14 mouse cellular contexts compared by ENCODE assay signal in genomic region chr8:44817532-44818157, GRCm38 (mm10).
A peak's percentile ranks its signal among the peaks of the same experiment; 100 is the strongest.
DNase-seq lines count a peak whose midpoint lies in the region; ATAC-seq and TF ChIP-seq lines count a peak whose summit lies in the region.
"Had no signal": no experiment of that assay in that cellular context is flagged by ENCODE, and none has a peak within 500 bp of the region (broad histone marks: within the 10 kb centered on the region; RNA-seq: fewer than 3 reads in every experiment).

No protein-coding gene starts in this region.

- H3K27me3 ChIP-seq in hindbrain, embryonic 12.5 days, result no peaks in the 10 kb centered on the region
- no peaks in the 10 kb centered on the region for H3K27me3 ChIP-seq in hindbrain, embryonic 11.5 days (ENCODE audit: control insufficient read depth, insufficient read depth, low read length)
- no peaks in the 10 kb centered on the region for H3K27me3 ChIP-seq in midbrain, postnatal 0 days (ENCODE audit: insufficient read depth, low read length)
- no peaks in the 10 kb centered on the region for H3K27me3 ChIP-seq in midbrain, embryonic 10.5 days (ENCODE audit: low read depth, poor library complexity, severe bottlenecking)
- no peaks in the 10 kb centered on the region for H3K27me3 ChIP-seq in hindbrain, embryonic 15.5 days
- H3K27me3 ChIP-seq in stomach, postnatal 0 days (ENCODE audit: control insufficient read depth, insufficient read depth, low read length), result no peaks in the 10 kb centered on the region
- H3K27me3 ChIP-seq: intestine, embryonic 15.5 days; liver, embryonic 13.5 days; midbrain, embryonic 13.5 days had no signal

- TF ChIP-seq EP300 in stomach, postnatal 0 days (optimal IDR thresholded peaks at IDR 0.05), result no peak

- no peak for DNase-seq in hindbrain, embryonic 11.5 days (ENCODE audit: low spot score)
- peak; percentile 55 for DNase-seq in midbrain, postnatal 0 days (ENCODE audit: low spot score)
- no peak for DNase-seq in midbrain, embryonic 10.5 days (ENCODE audit: low spot score)
- no peak for DNase-seq in stomach, postnatal 0 days (ENCODE audit: low spot score)
- DNase-seq in thymus, postnatal 0 days (ENCODE audit: low spot score), result no peak
- DNase-seq in gastrocnemius, adult 8-10 months (ENCODE audit: low spot score in 2 of 2), result no peak
- DNase-seq: B cell, adult 2 months; liver, embryonic 13.5 days; thymus, adult 18-20 months had no signal

- no peaks in the 10 kb centered on the region for H3K9me3 ChIP-seq in hindbrain, embryonic 12.5 days (replicated peaks)
- no peaks in the 10 kb centered on the region for H3K9me3 ChIP-seq in hindbrain, embryonic 11.5 days (ENCODE audit: control insufficient read depth, low read length)
- no peaks in the 10 kb centered on the region for H3K9me3 ChIP-seq in midbrain, postnatal 0 days (ENCODE audit: low read length)
- no peaks in the 10 kb centered on the region for H3K9me3 ChIP-seq in midbrain, embryonic 10.5 days (replicated peaks)
- H3K9me3 ChIP-seq in hindbrain, embryonic 15.5 days, result no peaks in the 10 kb centered on the region
- no peaks in the 10 kb centered on the region for H3K9me3 ChIP-seq in stomach, postnatal 0 days (ENCODE audit: control insufficient read depth, low read length)
- H3K9me3 ChIP-seq: intestine, embryonic 15.5 days; liver, embryonic 13.5 days; midbrain, embryonic 13.5 days had no signal

- H3K4me2 ChIP-seq in hindbrain, embryonic 12.5 days (replicated peaks), result no peak overlapping the region
- H3K4me2 ChIP-seq in hindbrain, embryonic 11.5 days (replicated peaks; ENCODE audit: low read depth, low read length), result no peak overlapping the region
- no peak overlapping the region for H3K4me2 ChIP-seq in midbrain, postnatal 0 days (ENCODE audit: low read depth, low read length, poor library complexity, severe bottlenecking)
- H3K4me2 ChIP-seq in hindbrain, embryonic 15.5 days, result no peak overlapping the region
- no peak overlapping the region for H3K4me2 ChIP-seq in stomach, postnatal 0 days (replicated peaks; ENCODE audit: low read depth)
- H3K4me2 ChIP-seq: heart, embryonic 11.5 days; intestine, embryonic 15.5 days; liver, embryonic 13.5 days; midbrain, embryonic 13.5 days had no signal

- ATAC-seq in hindbrain, embryonic 12.5 days (ENCODE audit: low FRiP score), result peak; percentile 77
- ATAC-seq in hindbrain, embryonic 11.5 days (ENCODE audit: low FRiP score), result no peak
- ATAC-seq in midbrain, postnatal 0 days (ENCODE audit: low FRiP score), result no peak; the same call in 1 of the 2 replicates
- ATAC-seq in hindbrain, embryonic 15.5 days (ENCODE audit: low FRiP score, low read depth), result peak; percentile 73; the same call in 1 of the 2 replicates
- ATAC-seq in stomach, postnatal 0 days (ENCODE audit: low FRiP score, low TSS enrichment), result peak; percentile 65; the same call in 1 of the 2 replicates
- ATAC-seq: intestine, embryonic 15.5 days; midbrain, embryonic 13.5 days had no signal

- 73% methylated on average over 13 of the region's 13 CpGs for WGBS in hindbrain, embryonic 12.5 days
- 81% methylated on average over 13 of the region's 13 CpGs for WGBS in hindbrain, embryonic 11.5 days
- WGBS in midbrain, postnatal 0 days, result 78% methylated on average over 13 of the region's 13 CpGs
- 92% methylated on average over 13 of the region's 13 CpGs for WGBS in midbrain, embryonic 10.5 days
- 70% methylated on average over 13 of the region's 13 CpGs for WGBS in hindbrain, embryonic 15.5 days
- WGBS in stomach, postnatal 0 days, result 46% methylated on average over 13 of the region's 13 CpGs

- no peak overlapping the region for H3K27ac ChIP-seq in hindbrain, embryonic 12.5 days
- H3K27ac ChIP-seq in hindbrain, embryonic 11.5 days (ENCODE audit: low read depth, low read length), result no peak overlapping the region
- no peak overlapping the region for H3K27ac ChIP-seq in midbrain, postnatal 0 days (ENCODE audit: low read depth, low read length)
- no peak overlapping the region for H3K27ac ChIP-seq in midbrain, embryonic 10.5 days (replicated peaks)
- no peak overlapping the region for H3K27ac ChIP-seq in hindbrain, embryonic 15.5 days (replicated peaks)
- H3K27ac ChIP-seq in stomach, postnatal 0 days (replicated peaks), result no peak overlapping the region
- H3K27ac ChIP-seq: intestine, embryonic 15.5 days; liver, embryonic 13.5 days; midbrain, embryonic 13.5 days had no signal

- H3K4me3 ChIP-seq in hindbrain, embryonic 12.5 days, result no peak overlapping the region
- H3K4me3 ChIP-seq in hindbrain, embryonic 11.5 days (ENCODE audit: low read depth, low read length), result no peak overlapping the region
- no peak overlapping the region for H3K4me3 ChIP-seq in midbrain, postnatal 0 days (ENCODE audit: low read depth, low read length)
- no peak overlapping the region for H3K4me3 ChIP-seq in midbrain, embryonic 10.5 days
- H3K4me3 ChIP-seq in hindbrain, embryonic 15.5 days, result no peak overlapping the region
- no peak overlapping the region for H3K4me3 ChIP-seq in stomach, postnatal 0 days (ENCODE audit: low read depth, low read length)
- H3K4me3 ChIP-seq: intestine, embryonic 15.5 days; liver, embryonic 13.5 days; midbrain, embryonic 13.5 days had no signal

- H3K4me1 ChIP-seq in hindbrain, embryonic 12.5 days, result no peaks in the 10 kb centered on the region
- no peaks in the 10 kb centered on the region for H3K4me1 ChIP-seq in hindbrain, embryonic 11.5 days (replicated peaks; ENCODE audit: control insufficient read depth, insufficient read depth, low read length)
- H3K4me1 ChIP-seq in midbrain, postnatal 0 days (ENCODE audit: insufficient read depth, low read length), result no peaks in the 10 kb centered on the region
- no peaks in the 10 kb centered on the region for H3K4me1 ChIP-seq in midbrain, embryonic 10.5 days
- no peaks in the 10 kb centered on the region for H3K4me1 ChIP-seq in hindbrain, embryonic 15.5 days (replicated peaks)
- no peaks in the 10 kb centered on the region for H3K4me1 ChIP-seq in stomach, postnatal 0 days (replicated peaks; ENCODE audit: control insufficient read depth, insufficient read depth)
- H3K4me1 ChIP-seq: intestine, embryonic 15.5 days; liver, embryonic 13.5 days; midbrain, embryonic 13.5 days had no signal

- no peaks in the 10 kb centered on the region for H3K36me3 ChIP-seq in hindbrain, embryonic 12.5 days
- no peaks in the 10 kb centered on the region for H3K36me3 ChIP-seq in hindbrain, embryonic 11.5 days (ENCODE audit: control insufficient read depth, insufficient read depth, low read length)
- H3K36me3 ChIP-seq in midbrain, postnatal 0 days (ENCODE audit: insufficient read depth, low read length), result no peaks in the 10 kb centered on the region
- H3K36me3 ChIP-seq in midbrain, embryonic 10.5 days, result no peaks in the 10 kb centered on the region
- no peaks in the 10 kb centered on the region for H3K36me3 ChIP-seq in hindbrain, embryonic 15.5 days
- no peaks in the 10 kb centered on the region for H3K36me3 ChIP-seq in stomach, postnatal 0 days (ENCODE audit: control insufficient read depth, insufficient read depth, low read length)
- H3K36me3 ChIP-seq: intestine, embryonic 15.5 days; liver, embryonic 13.5 days; midbrain, embryonic 13.5 days had no signal

- TF ChIP-seq CTCF in midbrain, postnatal 0 days (IDR thresholded peaks at IDR 0.05), result no peak
- no peak for TF ChIP-seq CTCF in stomach, postnatal 0 days (IDR thresholded peaks at IDR 0.05; ENCODE audit: low read depth)

- H3K9ac ChIP-seq in hindbrain, embryonic 12.5 days, result no peak overlapping the region
- H3K9ac ChIP-seq in hindbrain, embryonic 11.5 days (ENCODE audit: low read depth, low read length), result no peak overlapping the region
- no peak overlapping the region for H3K9ac ChIP-seq in midbrain, postnatal 0 days (replicated peaks; ENCODE audit: low read length, poor library complexity, severe bottlenecking)
- H3K9ac ChIP-seq in hindbrain, embryonic 15.5 days, result no peak overlapping the region
- no peak overlapping the region for H3K9ac ChIP-seq in stomach, postnatal 0 days (ENCODE audit: low read length)
- H3K9ac ChIP-seq: intestine, embryonic 15.5 days; liver, embryonic 13.5 days; midbrain, embryonic 13.5 days had no signal

Comparison
In these comparisons a context has a peak if more than half of its experiments do, and no peak if none do; other contexts are left out.
1. ATAC-seq: peak in hindbrain, embryonic 12.5 days (single experiment), hindbrain, embryonic 15.5 days (single experiment) and stomach, postnatal 0 days (single experiment); none in hindbrain, embryonic 11.5 days (single experiment) and midbrain, postnatal 0 days (single experiment).